Mouse (Mus musculus) ZHBTc4 (cell line): ENCODE measurements around the gene Hilpda.

Experiments used
- DNase-seq: peaks from one replicate; pipeline ENCODE4 v3.0.0-alpha.2; 2011; ENCODE audit warnings: low read depth, low spot score

Gene Hilpda

DNA sequence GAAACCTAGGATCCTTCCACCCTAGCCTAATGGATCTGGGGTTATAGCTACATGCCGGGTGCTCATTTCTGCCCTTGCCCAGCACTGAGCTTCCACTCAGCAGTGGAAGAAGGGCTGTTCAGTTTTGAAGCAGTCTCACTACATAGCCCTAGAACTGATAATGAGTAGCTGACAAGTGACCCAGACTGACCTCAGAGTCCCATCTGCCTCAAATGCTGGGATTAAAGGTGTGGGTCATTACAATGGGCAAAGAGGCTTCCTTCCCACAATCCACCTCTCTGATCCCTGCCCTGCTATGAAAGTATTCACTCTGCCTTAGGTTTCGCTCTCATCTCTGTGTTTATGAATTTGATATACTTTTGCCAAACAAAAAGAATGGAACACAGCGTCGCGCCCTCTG, 4.5 kb downstream of the Hilpda start:
- no peak for DNase-seq

DNA sequence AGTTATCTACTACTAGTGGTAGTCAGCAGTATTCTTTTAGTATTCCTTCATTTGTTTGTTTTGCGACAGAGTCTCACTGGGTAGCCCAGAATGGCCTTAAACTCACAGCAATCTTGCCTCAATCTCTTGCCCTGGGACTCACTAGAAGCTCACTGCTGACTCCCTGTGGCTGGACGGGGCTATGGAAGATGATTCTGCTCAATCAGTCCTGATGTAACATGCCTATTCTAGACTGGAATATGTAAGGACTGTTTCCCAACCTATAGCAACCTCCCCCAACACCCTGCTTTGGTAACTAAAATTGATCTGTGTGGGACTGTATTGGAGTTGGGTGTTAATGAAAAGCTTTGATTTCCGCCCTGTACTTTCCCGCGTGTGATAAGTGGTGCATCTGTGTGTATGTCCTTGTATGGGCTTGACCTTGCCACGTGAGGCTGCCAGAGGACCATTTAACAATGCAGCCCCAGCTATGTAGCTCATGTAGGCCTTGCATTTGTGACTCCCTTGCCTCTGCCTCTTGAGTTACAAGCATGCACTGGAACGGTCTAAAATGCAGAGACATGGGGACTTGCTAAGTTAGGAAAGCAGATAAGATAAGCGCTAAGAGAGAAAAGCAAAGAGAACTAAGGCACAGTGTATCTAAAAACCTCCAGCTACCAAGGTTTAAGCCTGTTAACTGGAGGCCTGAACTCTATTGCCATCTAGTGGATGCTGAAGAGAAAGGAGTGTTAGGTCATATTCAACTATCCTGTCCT, 6.4 kb downstream of the Hilpda start:
- DNase-seq = peak; percentile 81

DNA sequence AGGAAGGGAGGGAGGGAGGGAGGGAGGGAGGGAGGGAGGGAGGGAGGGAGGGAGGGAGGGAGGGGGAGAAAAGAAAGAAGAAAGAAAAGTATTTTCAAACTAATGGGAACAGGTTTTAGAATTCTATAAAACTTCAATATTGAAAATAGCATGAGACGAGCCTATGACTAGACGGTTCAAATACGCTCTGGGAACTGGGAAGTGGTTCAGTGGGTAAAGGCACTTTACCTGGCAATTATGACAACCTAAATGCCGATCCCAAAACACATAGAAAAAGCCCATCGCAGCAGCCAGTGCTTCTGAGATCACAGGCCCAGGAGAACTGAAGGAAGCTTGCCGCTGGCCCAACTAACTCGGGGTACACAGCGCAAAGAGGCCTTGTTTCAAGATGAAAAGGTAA, 7.0 kb downstream of the Hilpda start, which contains the start of gene Fam71f2:
TSS of gene Fam71f2 (plus strand) at position 301 of the 400 bp plus-strand sequence.
- no peak for DNase-seq

DNA sequence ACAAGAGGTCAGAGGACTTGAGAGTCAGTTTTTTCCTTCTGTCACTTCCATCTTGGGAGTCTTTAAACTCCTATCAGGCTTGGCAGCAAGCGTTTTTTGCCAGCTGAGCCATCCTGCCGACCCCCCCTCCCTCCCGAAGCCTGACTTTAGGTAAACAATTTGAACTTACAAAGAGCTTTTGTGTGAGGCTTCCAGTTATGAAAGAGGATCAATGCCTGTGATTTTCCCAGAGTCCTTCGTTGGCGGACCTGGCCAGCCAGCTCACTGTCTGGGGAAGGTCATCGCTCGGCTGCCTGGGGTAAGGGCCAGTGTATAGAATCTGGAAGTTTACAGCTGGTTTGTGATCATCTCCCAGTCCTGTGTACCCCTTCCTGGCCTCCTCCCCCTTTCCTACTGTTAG, 8.4 kb downstream of the Hilpda start:
- no peak for DNase-seq

DNA sequence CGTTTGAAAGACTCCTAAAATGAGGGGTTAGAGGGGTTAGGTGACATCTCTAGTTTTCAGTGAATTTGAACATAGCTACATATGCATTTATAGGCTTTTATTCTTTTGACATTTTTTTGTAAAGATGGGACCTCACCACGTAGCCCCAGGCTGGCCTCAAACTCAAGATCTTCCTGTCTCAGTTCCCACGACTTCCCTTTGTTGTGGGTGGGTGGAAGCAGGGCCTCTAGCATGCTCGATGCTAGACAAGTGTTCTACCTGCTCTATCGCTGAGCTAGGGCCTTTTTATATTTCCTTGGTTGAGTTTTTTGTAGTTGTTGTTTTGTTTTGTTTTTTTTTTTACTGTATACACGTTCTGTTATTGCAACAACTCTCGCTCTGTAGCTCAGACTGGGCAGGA, 14.6 kb downstream of the Hilpda start:
- DNase-seq = no peak

DNA sequence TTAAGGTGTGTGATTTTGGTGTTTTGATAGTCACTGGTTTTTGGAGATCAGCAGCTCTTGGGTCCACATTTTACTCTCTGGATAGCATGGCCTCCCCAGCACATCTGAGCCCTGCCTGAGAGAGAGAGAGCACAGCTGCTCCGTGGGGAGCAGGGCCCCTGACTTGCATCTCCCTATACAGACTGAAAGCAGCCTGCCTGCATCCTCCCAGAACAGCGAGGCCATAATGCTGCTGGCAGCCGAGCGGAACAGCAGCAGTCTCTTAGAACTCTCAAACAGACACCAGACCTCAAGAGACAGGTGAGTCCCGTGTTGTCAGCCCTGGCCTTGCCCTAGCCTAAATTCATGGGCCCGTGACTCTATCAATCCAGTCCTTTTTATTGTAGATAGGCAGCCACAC, 15.2 kb downstream of the Hilpda start:
- DNase-seq = no peak

DNA sequence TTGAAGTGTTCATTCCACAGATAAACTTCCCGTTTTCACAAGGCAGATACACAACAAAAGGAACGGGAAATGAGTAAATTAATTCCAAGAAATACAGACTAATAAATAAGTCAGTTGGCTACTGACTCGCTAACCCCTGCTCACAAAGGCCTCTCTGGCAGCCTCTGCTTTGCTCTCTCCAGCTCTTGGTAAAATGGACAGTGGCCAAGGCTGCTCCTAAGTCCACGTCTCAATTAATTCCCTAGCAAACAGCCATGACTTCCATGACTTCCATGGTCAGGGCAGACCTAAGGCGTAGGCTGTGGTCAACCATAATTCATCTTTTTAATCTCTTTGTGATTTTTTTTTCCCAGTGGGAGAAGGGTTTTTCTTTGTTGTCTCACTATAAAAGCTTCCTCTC, 15.7 kb downstream of the Hilpda start:
- no peak for DNase-seq

DNA sequence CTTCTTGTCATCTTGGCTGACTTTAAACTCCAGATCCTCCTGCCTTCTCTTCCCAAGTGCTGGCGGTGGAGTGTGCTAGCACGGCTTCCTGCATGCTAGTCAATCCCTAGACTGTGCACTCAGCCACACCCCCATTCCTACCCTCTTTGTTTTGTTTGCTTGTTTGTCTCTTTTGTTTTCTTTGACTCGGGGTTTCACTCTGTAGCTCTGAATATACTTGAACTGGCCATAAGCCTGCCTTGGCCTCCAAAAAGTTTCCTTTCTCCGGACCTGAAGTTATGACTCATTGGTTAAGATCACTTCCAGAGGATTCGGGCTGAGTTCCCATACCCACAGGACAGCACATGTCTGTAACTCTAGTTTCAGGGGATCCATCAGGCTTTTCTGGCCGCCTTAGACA, 16.4 kb downstream of the Hilpda start:
- DNase-seq = peak; percentile 53

DNA sequence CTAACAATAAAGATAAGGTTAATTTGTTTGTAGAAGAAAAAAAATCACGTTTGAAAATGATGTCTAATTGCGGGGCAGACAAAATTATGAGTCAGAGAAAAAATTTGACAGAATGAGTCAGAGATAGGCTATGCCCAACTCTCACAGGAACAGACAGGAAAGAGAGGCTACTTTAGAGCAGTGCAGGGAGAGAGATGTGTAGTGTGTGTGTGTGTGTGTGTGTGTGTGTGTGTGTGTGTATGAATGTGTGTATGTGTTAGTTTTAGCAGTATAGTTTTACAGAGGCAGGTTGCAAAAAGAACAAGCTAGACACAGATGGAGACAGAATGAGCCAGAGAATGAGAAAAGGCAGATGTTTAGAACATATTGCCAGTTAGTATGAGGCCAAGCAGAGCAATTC, 26.8 kb downstream of the Hilpda start:
- no peak for DNase-seq

DNA sequence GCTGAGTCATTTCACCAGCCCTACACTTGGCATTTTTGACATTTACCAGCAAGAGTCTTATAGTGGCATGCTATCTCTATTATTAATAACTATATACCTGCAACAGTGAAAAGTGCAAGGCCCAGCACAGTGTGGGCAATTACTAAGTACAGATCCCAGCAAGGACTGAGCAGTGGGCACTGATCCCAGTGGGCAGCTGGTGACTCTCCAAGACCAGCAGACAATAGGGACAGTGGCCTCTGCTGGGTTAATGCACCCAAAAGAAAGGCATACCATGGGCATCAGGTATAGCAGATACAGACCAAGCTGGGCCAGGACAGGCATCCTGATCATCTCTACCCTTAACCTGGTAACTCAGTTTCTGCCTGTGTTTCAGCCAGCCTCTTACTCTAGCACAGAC, 31.0 kb downstream of the Hilpda start:
- no peak for DNase-seq

DNA sequence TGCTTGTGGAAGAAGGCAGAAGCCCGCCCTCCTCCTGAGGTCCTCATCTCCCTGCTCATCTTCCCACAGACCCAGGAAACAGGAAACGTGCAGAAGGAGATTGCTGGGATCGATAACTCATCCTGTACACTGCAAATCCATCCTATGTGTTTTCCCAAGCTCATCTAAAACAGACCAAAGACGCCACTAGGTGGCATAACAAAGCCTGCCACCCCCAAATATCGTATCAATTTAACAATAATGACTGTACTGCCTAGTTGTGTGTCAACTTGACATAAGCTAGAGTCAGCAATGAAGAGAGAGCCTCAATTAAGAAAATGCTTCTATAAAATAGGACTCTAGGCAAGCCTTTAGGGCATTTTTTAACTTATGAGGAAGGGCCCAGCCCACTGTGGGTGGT, 31.4 kb downstream of the Hilpda start:
- no peak for DNase-seq

DNA sequence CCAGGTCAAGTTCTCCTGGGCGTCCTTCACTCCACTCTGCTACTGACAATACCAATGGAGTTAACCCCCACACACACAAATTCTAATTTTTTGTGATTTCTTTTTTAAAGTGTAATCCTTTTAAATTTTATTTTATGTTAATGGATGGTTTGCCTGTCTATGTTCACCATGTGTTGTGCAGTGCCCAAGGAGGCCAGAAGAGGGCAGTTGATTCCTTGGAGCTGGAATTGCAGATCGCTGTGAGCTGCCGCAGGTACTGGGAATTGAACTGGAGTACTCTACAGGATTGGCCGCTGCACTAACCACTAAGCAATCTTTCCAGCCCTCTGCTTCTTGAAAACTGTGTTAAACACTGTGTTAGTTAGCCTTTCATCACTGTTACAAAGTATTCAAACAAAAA, 33.2 kb downstream of the Hilpda start:
- peak; percentile 62 for DNase-seq

DNA sequence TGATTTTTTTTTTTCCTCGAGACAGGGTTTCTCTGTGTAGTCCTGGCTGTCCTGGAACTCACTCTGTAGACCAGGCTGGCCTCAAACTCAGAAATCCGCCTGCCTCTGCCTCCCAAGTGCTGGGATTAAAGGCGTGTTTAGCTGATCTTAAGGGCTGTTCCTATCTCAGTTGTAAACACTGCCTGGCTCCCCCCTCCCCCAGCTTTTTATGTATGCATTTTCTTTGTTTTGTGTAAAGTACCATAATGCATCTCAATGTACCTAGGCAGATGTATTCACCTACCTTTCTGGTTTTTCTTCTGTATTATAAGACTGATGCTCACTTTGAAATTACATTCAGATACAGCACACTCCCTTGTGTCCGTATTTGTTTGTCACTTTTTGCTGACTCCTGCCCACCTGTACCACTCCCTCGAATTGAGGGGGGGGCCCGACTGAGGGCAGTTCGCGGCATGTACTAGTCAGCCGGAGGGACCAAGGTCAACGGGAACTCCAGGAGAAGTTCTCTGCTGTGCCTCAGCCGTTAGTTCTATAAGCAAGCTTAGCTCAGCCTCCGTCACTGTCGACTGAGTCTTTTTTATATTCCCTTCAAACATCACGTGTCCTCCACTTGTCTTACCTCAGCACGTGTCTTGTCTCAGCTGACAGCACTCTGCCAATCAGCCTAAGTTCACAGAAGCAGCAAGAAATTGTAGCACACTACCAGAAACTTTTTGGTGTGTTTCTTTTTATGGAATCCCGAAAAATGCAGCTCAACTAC, 36.7 kb downstream of the Hilpda start:
- peak; percentile 51 for DNase-seq

DNA sequence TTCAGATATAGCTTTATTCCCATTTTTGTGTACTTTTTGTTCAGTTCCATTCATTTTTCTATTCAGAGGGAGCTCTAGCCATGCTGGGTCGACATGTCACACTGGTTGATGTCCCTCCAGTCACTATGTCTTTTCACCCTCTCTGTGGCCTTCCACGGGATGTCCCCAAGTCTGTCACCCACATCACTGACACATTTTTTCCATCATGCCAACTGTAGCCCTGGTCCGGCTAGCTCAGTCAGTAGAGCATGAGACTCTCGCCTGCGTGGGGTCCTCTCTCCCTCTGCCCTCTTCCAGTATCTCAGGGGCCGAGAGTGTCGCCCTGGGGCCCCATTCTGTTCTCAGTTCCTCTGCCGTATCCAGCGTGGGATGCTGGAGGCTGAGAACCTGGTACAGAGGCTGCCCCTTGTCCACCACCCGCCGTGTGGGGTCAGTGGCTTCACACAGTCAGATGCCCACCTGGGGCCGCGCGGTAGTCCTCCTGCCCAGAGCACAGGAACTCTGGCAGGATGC, 41.5 kb downstream of the Hilpda start:
- DNase-seq = no peak

DNA sequence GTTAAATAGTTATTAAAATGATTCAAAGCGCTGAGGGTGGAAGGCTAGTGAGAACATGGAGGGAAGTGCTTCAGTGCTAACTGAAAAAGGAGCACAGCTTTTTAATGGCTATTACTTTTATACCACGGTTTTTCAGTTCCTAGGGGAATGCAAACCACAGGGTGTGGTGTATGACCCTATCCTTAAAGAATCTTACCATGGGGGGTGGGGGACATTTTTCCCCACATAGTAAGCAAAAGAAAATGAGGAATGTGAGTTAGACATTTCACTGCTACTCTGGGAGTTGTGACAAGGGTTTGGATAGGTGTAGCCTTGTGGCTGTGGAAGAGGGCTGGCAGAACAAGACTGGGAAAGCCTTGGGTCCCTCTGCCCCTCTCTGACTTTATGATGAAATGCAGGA, 45.0 kb downstream of the Hilpda start:
- DNase-seq = peak; percentile 37

DNA sequence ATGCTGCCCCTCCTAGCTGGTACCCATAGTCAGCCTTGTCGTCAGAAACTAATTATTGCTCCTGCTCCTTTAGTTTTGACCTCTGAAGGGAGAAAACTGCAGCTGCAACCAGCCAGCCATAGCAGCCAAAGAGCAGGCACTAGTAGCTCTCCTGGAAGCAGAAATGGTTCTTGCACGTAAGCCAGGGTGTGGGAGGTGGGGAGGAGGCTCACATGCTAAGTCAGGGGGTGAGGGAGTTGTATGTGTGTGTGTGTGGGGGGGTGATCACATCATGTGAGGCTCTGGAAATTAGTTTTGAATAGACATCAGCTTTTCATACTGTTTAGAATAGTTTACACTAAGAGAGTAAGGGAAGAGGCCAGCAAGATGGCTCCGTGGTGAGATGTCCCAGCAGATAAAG, 45.7 kb downstream of the Hilpda start:
- no peak for DNase-seq

DNA sequence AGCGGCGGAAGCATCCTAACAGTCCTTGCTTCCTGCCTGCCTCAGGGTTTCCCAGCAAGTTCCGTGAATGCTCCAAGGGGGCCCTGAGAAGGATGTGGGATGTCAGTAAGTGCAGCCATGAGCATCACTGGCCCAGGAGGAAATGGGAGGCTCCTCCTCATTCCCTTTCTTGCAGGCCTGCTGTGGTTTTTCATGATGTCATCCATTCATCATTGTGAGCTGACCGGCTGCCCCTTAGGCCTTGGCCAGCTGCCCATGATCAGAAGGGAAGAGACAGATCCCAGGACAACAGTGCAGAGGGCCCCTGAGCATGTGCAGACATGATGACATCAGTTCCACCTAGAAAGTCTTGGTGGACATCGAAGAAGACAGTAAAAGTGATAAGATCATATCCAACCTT, 46.6 kb downstream of the Hilpda start, which contains the start of gene Fam71f1:
TSS of gene Fam71f1 (plus strand) at position 262 of the 400 bp plus-strand sequence.
- DNase-seq = no peak

DNA sequence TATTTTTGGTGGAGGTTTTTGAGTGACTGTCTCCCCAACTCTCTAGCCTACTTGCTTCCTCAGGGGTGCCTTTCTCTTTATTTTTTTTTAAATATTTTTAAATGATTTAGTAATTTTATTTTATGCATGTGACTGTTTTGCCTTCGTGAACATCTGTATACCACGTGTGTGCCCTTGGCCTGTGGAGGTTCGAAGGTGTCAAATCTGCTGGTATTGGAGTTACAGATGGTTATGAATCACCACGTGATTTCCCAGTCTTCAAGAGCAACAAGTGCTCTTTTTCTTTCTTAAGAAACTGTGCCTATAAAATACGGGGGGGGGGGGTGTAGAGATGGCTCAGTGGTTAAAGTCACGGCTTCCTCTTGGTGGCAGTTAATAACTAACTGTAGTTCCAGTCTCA, 49.3 kb downstream of the Hilpda start:
- peak; percentile 5 for DNase-seq

DNA sequence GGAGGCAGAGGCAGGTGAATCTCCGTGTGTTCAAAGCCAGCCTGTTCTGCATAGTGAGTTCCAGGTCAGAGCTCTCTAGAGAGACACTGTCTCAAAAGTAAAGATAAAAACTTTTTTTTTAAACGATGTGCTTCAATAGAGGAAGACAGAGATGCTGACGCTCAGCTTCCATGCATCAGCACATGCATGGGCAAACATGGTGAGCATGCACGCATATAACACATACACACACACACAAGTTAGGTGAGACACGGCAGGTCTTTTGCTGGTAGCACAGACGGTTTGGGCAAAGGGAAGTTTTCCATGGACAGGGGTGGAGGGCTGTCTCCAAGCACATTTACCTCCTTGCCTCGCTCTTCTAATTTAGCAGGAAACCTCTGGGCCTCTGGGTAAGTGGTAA, 49.9 kb downstream of the Hilpda start:
- no peak for DNase-seq

DNA sequence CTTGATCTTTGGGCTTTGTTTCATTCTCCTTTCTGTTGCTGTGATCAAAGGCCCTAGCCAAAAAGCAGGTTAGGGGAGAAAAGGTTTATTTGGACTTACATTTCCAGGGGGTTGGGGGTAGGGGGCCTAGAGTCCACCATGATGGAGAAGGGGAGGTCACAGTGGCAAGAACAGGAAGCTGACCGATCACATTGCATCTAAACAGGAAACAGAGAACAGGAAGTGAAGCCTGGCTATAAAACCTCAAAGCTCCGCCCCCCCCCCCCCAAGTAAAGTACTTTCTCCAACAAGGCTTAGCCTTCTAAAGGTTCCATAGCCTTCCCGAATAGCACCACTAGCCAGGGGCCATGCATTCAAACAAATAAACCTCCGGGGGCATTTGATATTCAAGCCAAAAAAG, 50.4 kb downstream of the Hilpda start:
- no peak for DNase-seq
